9 mouse cellular contexts compared by ENCODE assay signal in genomic region chr1:88284946-88285320, GRCm38 (mm10). TPM values are rescaled to one million over a fixed set of nuclear protein-coding genes. Genes with fewer than 3 reads are reported as not detected.
DNase-seq lines count a peak whose midpoint lies in the region; ATAC-seq and TF ChIP-seq lines count a peak whose summit lies in the region.
"Had no signal": no experiment of that assay in that cellular context is flagged by ENCODE, and none has a peak within 500 bp of the region (broad histone marks: within the 10 kb centered on the region; RNA-seq: fewer than 3 reads in every experiment).

No protein-coding gene starts in this region.

- peaks cover 28% of the 10 kb centered on the region for H3K9me3 ChIP-seq in kidney, embryonic 15.5 days (replicated peaks)
- peaks cover 52% of the 10 kb centered on the region for H3K9me3 ChIP-seq in kidney, embryonic 16.5 days (ENCODE audit: low read length)
- H3K9me3 ChIP-seq in G1E (replicated peaks): no peaks in the 10 kb centered on the region

- peak; percentile 13; the same call in 1 of the 2 replicates for ATAC-seq in kidney, embryonic 15.5 days (replicated peaks; ENCODE audit: low FRiP score)
- ATAC-seq in kidney, embryonic 16.5 days (ENCODE audit: low FRiP score, low TSS enrichment): no peak
- peak; percentile 31; the same call in 1 of the 2 replicates for ATAC-seq in G1E (ENCODE audit: extremely low read depth, insufficient number of reproducible peaks, low FRiP score, poor library complexity, severe bottlenecking)

- DNase-seq in A20 (ENCODE audit: low read depth, low spot score): peak; percentile 82
- no peak for DNase-seq in G1E (ENCODE audit: low spot score)
- DNase-seq in kidney, postnatal 25 days: peak; percentile 59 to 68
- DNase-seq in ovary, adult 18-20 months (ENCODE audit: low spot score): no peak
- no peak for DNase-seq in gastrocnemius, postnatal 36 days

- intact Hi-C loops in gastrocnemius, postnatal 36 days (cut with DNase I): no loop called here

- WGBS in kidney, embryonic 15.5 days: 59% methylated on average over 7 of the region's 7 CpGs
- WGBS in kidney, embryonic 16.5 days: 64% methylated on average over 7 of the region's 7 CpGs

- no peak overlapping the region for H3K4me2 ChIP-seq in kidney, embryonic 15.5 days
- H3K4me2 ChIP-seq in kidney, embryonic 16.5 days (replicated peaks; ENCODE audit: low read depth, low read length): no peak overlapping the region
- H3K4me2 ChIP-seq: hindbrain, embryonic 14.5 days had no signal

- no peaks in the 10 kb centered on the region for H3K4me1 ChIP-seq in kidney, embryonic 15.5 days
- H3K4me1 ChIP-seq in kidney, embryonic 16.5 days (ENCODE audit: insufficient read depth, low read length): no peaks in the 10 kb centered on the region
- H3K4me1 ChIP-seq in G1E (ENCODE audit: insufficient read depth, low read depth, low read length): peaks cover 2% of the 10 kb centered on the region; the same call in 1 of the 2 replicates

- H3K4me3 ChIP-seq in kidney, embryonic 15.5 days (replicated peaks): no peak overlapping the region
- H3K4me3 ChIP-seq in kidney, embryonic 16.5 days (ENCODE audit: low read length): no peak overlapping the region
- H3K4me3 ChIP-seq in G1E (ENCODE audit: low read depth, low read length): no peak overlapping the region
- H3K4me3 ChIP-seq: myocyte had no signal

- peak; percentile 70 for TF ChIP-seq CTCF in G1E (IDR thresholded peaks at IDR 0.05; ENCODE audit: low read depth, low read length)

- H3K9ac ChIP-seq in kidney, embryonic 15.5 days: no peak overlapping the region
- H3K9ac ChIP-seq in kidney, embryonic 16.5 days (replicated peaks; ENCODE audit: low read length): no peak overlapping the region
- H3K9ac ChIP-seq: hindbrain, embryonic 14.5 days had no signal

- H3K36me3 ChIP-seq in kidney, embryonic 15.5 days: no peaks in the 10 kb centered on the region
- H3K36me3 ChIP-seq in kidney, embryonic 16.5 days (ENCODE audit: insufficient read depth, low read length): no peaks in the 10 kb centered on the region
- no peaks in the 10 kb centered on the region for H3K36me3 ChIP-seq in G1E (replicated peaks)

- no peak overlapping the region for H3K27ac ChIP-seq in kidney, embryonic 15.5 days
- H3K27ac ChIP-seq in kidney, embryonic 16.5 days (ENCODE audit: low read length): no peak overlapping the region
- H3K27ac ChIP-seq: hindbrain, embryonic 14.5 days had no signal

- no peaks in the 10 kb centered on the region for H3K27me3 ChIP-seq in kidney, embryonic 15.5 days
- no peaks in the 10 kb centered on the region for H3K27me3 ChIP-seq in kidney, embryonic 16.5 days (ENCODE audit: insufficient read depth, low read length)
- peaks cover 28% of the 10 kb centered on the region for H3K27me3 ChIP-seq in G1E (ENCODE audit: insufficient read depth, low read length)

RNA-seq across cellular contexts. Expression of gene Trpm8, which starts 7.5 kb away (rescaled TPM):
- polyA plus RNA-seq in kidney, embryonic 15.5 days (2015; fragmentation: Nextera tagmentation; extraction: Ambion mirVana): not detected in 2 replicates
- not detected in 2 replicates for polyA plus RNA-seq in kidney, embryonic 16.5 days (2015; fragmentation: Nextera tagmentation; extraction: Ambion mirVana)
- total RNA-seq in G1E (2014; fragmentation: Nextera tagmentation): not detected in 2 replicates
- total RNA-seq in G1E (2017): under 0.01 TPM in 1 of 2 replicates, not detected in the other
- polyA plus RNA-seq in G1E (2012): not detected in 2 replicates
- total RNA-seq in gastrocnemius, postnatal 36 days (2021): not detected

RNA-seq across cellular contexts. Expression of gene Hjurp, which starts 7.5 kb away (rescaled TPM):
- 162 and 175 TPM in 2 replicates for polyA plus RNA-seq in kidney, embryonic 15.5 days (2015; fragmentation: Nextera tagmentation; extraction: Ambion mirVana)
- polyA plus RNA-seq in kidney, embryonic 16.5 days (2015; fragmentation: Nextera tagmentation; extraction: Ambion mirVana): 168 and 187 TPM in 2 replicates
- 230 and 327 TPM in 2 replicates for total RNA-seq in G1E (2014; fragmentation: Nextera tagmentation)
- total RNA-seq in G1E (2017): 187 and 221 TPM in 2 replicates
- 42.0 and 52.9 TPM in 2 replicates for polyA plus RNA-seq in G1E (2012)
- 1 to 10 TPM; 7.3 to 8.1 TPM for total RNA-seq in gastrocnemius, postnatal 36 days (2021)

RNA-seq across cellular contexts. Expression of gene Mroh2a, which starts 58.1 kb away (rescaled TPM):
- 1.3 and 1.8 TPM in 2 replicates for polyA plus RNA-seq in kidney, embryonic 15.5 days (2015; fragmentation: Nextera tagmentation; extraction: Ambion mirVana)
- 1.3 and 2.8 TPM in 2 replicates for polyA plus RNA-seq in kidney, embryonic 16.5 days (2015; fragmentation: Nextera tagmentation; extraction: Ambion mirVana)
- total RNA-seq in G1E (2014; fragmentation: Nextera tagmentation) (not detected in 2 replicates), G1E (2017) (0.23 and 0.49 TPM in 2 replicates)
- polyA plus RNA-seq in G1E (2012): not detected in 2 replicates
- not detected for total RNA-seq in gastrocnemius, postnatal 36 days (2021)

Comparison
In these comparisons a context has a peak if more than half of its experiments do, and no peak if none do; other contexts are left out.
1. DNase-seq: peak in A20 (single experiment) and kidney, postnatal 25 days (2 of 2); none in G1E (single experiment), ovary, adult 18-20 months (single experiment) and gastrocnemius, postnatal 36 days (0 of 2).